Mouse (Mus musculus) embryonic facial prominence, embryonic 14.5 days (tissue): ENCODE data around the gene Blnk. TPM values are rescaled to one million over a fixed set of nuclear protein-coding genes. Genes with fewer than 3 reads are reported as not detected.

Experiments
- ATAC-seq: fragments of 200-750 bp; cut with Nextera tagmentation; 2 replicates; pipeline ENCODE4 v1.8.0; 2017; ENCODE audit warnings: low read depth, moderate number of reproducible peaks, moderate TSS enrichment
- DNase-seq: peaks from one replicate; pipeline ENCODE4 v3.0.0-alpha.2; 2015; ENCODE audit warnings: low spot score
- H3K27ac ChIP-seq: fragments of 300-500 bp; sonication (generic); replicated peaks from 2 replicates; pipeline ENCODE4 v1.5.1; 2014; ENCODE audit warnings: low read depth, mild to moderate bottlenecking, low read length, moderate library complexity
- H3K27me3 ChIP-seq: fragments of 300-500 bp; sonication (generic); replicated peaks from 2 replicates; pipeline ENCODE4 v1.6.1; 2014; ENCODE audit warnings: low read length; ENCODE audit not compliant: control insufficient read depth, insufficient read depth
- H3K36me3 ChIP-seq: fragments of 300-500 bp; sonication (generic); 2 replicates; pipeline ENCODE4 v1.6.1; 2014; ENCODE audit warnings: low read length, mixed read lengths; ENCODE audit not compliant: control insufficient read depth, insufficient read depth
- H3K4me1 ChIP-seq: fragments of 300-500 bp; sonication (generic); 2 replicates; pipeline ENCODE4 v1.6.1; 2014; ENCODE audit warnings: antibody characterized with exemption, low read length; ENCODE audit not compliant: control insufficient read depth, insufficient read depth
- H3K4me2 ChIP-seq: fragments of 300-500 bp; sonication (generic); 2 replicates; pipeline ENCODE4 v1.6.1; 2014; ENCODE audit warnings: low read depth, mild to moderate bottlenecking, low read length, moderate library complexity, mixed read lengths
- H3K4me3 ChIP-seq: fragments of 300-500 bp; sonication (generic); 2 replicates; pipeline ENCODE4 v1.5.1; 2014; ENCODE audit warnings: low read depth, mild to moderate bottlenecking, low read length
- H3K9ac ChIP-seq: fragments of 300-500 bp; sonication (generic); 2 replicates; pipeline ENCODE4 v1.6.1; 2014; ENCODE audit warnings: low read depth, mild to moderate bottlenecking, low read length, moderate library complexity, mixed read lengths
- H3K9me3 ChIP-seq: fragments of 300-500 bp; sonication (generic); 2 replicates; pipeline ENCODE4 v1.6.1; 2016; ENCODE audit warnings: low read length; ENCODE audit not compliant: control insufficient read depth
- WGBS: fragments of 180-500 bp; shearing (Covaris S2); extraction: QIAGEN DNeasy Blood & Tissue Kit; methylation state at CpG from one replicate; pipeline ENCODE4 v1.1.7; 2014; 5-methylcytosine and 5-hydroxymethylcytosine counted together
- polyA plus RNA-seq: library from polyadenylated mRNA; unstranded; fragments of >200 nt; fragmentation: Nextera tagmentation; extraction: Ambion mirVana; gene quantifications from 2 replicates; pipeline ENCODE4 v1.2.1, GENCODE M21; 2014

The Blnk gene
- polyA plus RNA-seq, 1 experiment from 2014 or later: 2.7 TPM

- DNase-seq: no peak
- Histone ChIP-seq H3K4me1 (peaks cover 2% of the 10 kb centered on the region; the same call in 1 of the 2 replicates), H3K9me3 (no peaks in the 10 kb centered on the region), H3K9ac (no peak overlapping the region), H3K27ac (no peak overlapping the region), H3K36me3 (no peaks in the 10 kb centered on the region), H3K4me3 (no peak overlapping the region), H3K27me3 (no peaks in the 10 kb centered on the region), H3K4me2 (no peak overlapping the region)
- no peak for ATAC-seq
- WGBS: 69% methylated on average over 5 of the region's 5 CpGs
Observed at GRCm38 (mm10) chr19:40988856-40989255, 5.5 kb downstream of the Blnk start.

GRCm38 (mm10) chr19:40984536-40984935, 9.8 kb downstream of the Blnk start:
- H3K4me1 ChIP-seq: no peaks in the 10 kb centered on the region
- H3K27me3 ChIP-seq: no peaks in the 10 kb centered on the region
- no peak overlapping the region for H3K4me3 ChIP-seq
- DNase-seq (no peak), ATAC-seq (no peak)
- H3K9me3 ChIP-seq: no peaks in the 10 kb centered on the region
- WGBS: 100% methylated on average over 1 of the region's 1 CpGs
- H3K27ac ChIP-seq: no peak overlapping the region
- no peaks in the 10 kb centered on the region for H3K36me3 ChIP-seq
- no peak overlapping the region for H3K4me2 ChIP-seq
- H3K9ac ChIP-seq: no peak overlapping the region

GRCm38 (mm10) chr19:40980671-40981070, 13.7 kb downstream of the Blnk start:
- H3K27ac ChIP-seq: no peak overlapping the region
- no peak overlapping the region for H3K4me3 ChIP-seq
- DNase-seq (no peak), ATAC-seq (no peak)
- no peaks in the 10 kb centered on the region for H3K9me3 ChIP-seq
- no peaks in the 10 kb centered on the region for H3K27me3 ChIP-seq
- no peaks in the 10 kb centered on the region for H3K36me3 ChIP-seq
- WGBS: 75% methylated on average over 5 of the region's 5 CpGs
- no peak overlapping the region for H3K9ac ChIP-seq
- H3K4me1 ChIP-seq: no peaks in the 10 kb centered on the region
- H3K4me2 ChIP-seq: no peak overlapping the region

GRCm38 (mm10) chr19:40978026-40978425, 16.3 kb downstream of the Blnk start:
- H3K27me3 ChIP-seq: no peaks in the 10 kb centered on the region
- peak; percentile 50 for DNase-seq
- no peak overlapping the region for H3K4me3 ChIP-seq
- H3K9ac ChIP-seq: no peak overlapping the region
- WGBS: 37% methylated on average over 5 of the region's 5 CpGs
- H3K36me3 ChIP-seq: no peaks in the 10 kb centered on the region
- H3K4me1 ChIP-seq: no peaks in the 10 kb centered on the region
- H3K27ac ChIP-seq: no peak overlapping the region
- H3K4me2 ChIP-seq: no peak overlapping the region
- ATAC-seq: peak; percentile 72; the same call in 1 of the 2 replicates
- no peaks in the 10 kb centered on the region for H3K9me3 ChIP-seq

- H3K4me1 ChIP-seq: no peaks in the 10 kb centered on the region
- H3K4me3 ChIP-seq: no peak overlapping the region
- 81% methylated on average over 11 of the region's 11 CpGs for WGBS
- H3K9ac ChIP-seq: no peak overlapping the region
- H3K4me2 ChIP-seq: no peak overlapping the region
- ATAC-seq (no peak), DNase-seq (no peak)
- no peak overlapping the region for H3K27ac ChIP-seq
- H3K9me3 ChIP-seq: no peaks in the 10 kb centered on the region
- H3K27me3 ChIP-seq: no peaks in the 10 kb centered on the region
- no peaks in the 10 kb centered on the region for H3K36me3 ChIP-seq
Observed at GRCm38 (mm10) chr19:40976946-40977917, 17.1 kb downstream of the Blnk start.

- H3K36me3 ChIP-seq: no peaks in the 10 kb centered on the region
- DNase-seq (no peak), ATAC-seq (no peak)
- H3K4me2 ChIP-seq: no peak overlapping the region
- H3K27me3 ChIP-seq: no peaks in the 10 kb centered on the region
- no peaks in the 10 kb centered on the region for H3K4me1 ChIP-seq
- no peak overlapping the region for H3K27ac ChIP-seq
- H3K4me3 ChIP-seq: no peak overlapping the region
- H3K9me3 ChIP-seq: no peaks in the 10 kb centered on the region
- 81% methylated on average over 5 of the region's 5 CpGs for WGBS
- no peak overlapping the region for H3K9ac ChIP-seq
Observed at GRCm38 (mm10) chr19:40971273-40971914, 22.9 kb downstream of the Blnk start.

GRCm38 (mm10) chr19:40970775-40971174, 23.6 kb downstream of the Blnk start:
- ATAC-seq (no peak), DNase-seq (no peak)
- Histone ChIP-seq H3K36me3 (no peaks in the 10 kb centered on the region), H3K27me3 (no peaks in the 10 kb centered on the region), H3K9ac (no peak overlapping the region), H3K9me3 (no peaks in the 10 kb centered on the region), H3K27ac (no peak overlapping the region), H3K4me3 (no peak overlapping the region), H3K4me1 (no peaks in the 10 kb centered on the region), H3K4me2 (no peak overlapping the region)
- 73% methylated on average over 7 of the region's 7 CpGs for WGBS

GRCm38 (mm10) chr19:40970301-40970700, 24.0 kb downstream of the Blnk start:
- WGBS: 61% methylated on average over 4 of the region's 4 CpGs
- Histone ChIP-seq H3K4me3 (no peak overlapping the region), H3K27me3 (no peaks in the 10 kb centered on the region), H3K4me2 (no peak overlapping the region), H3K27ac (no peak overlapping the region), H3K36me3 (no peaks in the 10 kb centered on the region), H3K9ac (no peak overlapping the region), H3K9me3 (no peaks in the 10 kb centered on the region), H3K4me1 (no peaks in the 10 kb centered on the region)
- ATAC-seq: no peak
- DNase-seq: no peak
